Mouse (Mus musculus): Measurements from ENCODE around the gene Ltbr. TPM values are rescaled to one million over a fixed set of nuclear protein-coding genes. Genes with fewer than 3 reads are reported as not detected.

Ltbr gene
- polyA plus RNA-seq, 1 experiment from 2014 or later: 41.5 TPM

Other genes with a start within 250 kb of the Ltbr start
- gene Lpar5, start 246.0 kb downstream of the Ltbr start, polyA plus RNA-seq (2016; fragmentation: Nextera tagmentation; extraction: Ambion mirVana): 0.14 and 0.18 TPM in 2 replicates
- 104 and 109 TPM in 2 replicates for gene Chd4, start 217.9 kb downstream of the Ltbr start, polyA plus RNA-seq (2016; fragmentation: Nextera tagmentation; extraction: Ambion mirVana)
- gene Nop2, start 182.0 kb downstream of the Ltbr start, polyA plus RNA-seq (2016; fragmentation: Nextera tagmentation; extraction: Ambion mirVana): 94.6 and 119 TPM in 2 replicates
- gene Iffo1, start 168.6 kb downstream of the Ltbr start, polyA plus RNA-seq (2016; fragmentation: Nextera tagmentation; extraction: Ambion mirVana): 10.9 and 15.5 TPM in 2 replicates
- gene Gapdh, start 147.4 kb downstream of the Ltbr start, polyA plus RNA-seq (2016; fragmentation: Nextera tagmentation; extraction: Ambion mirVana): 2,585 and 3,112 TPM in 2 replicates
- 285 and 288 TPM in 2 replicates for gene Ncapd2, start 122.2 kb downstream of the Ltbr start, polyA plus RNA-seq (2016; fragmentation: Nextera tagmentation; extraction: Ambion mirVana)
- gene Mrpl51, start 122.1 kb downstream of the Ltbr start, polyA plus RNA-seq (2016; fragmentation: Nextera tagmentation; extraction: Ambion mirVana): 213 and 231 TPM in 2 replicates
- gene Vamp1, start 98.3 kb downstream of the Ltbr start, polyA plus RNA-seq (2016; fragmentation: Nextera tagmentation; extraction: Ambion mirVana): 3.2 and 3.9 TPM in 2 replicates
- 1.0 and 1.8 TPM in 2 replicates for gene Tapbpl, start 82.0 kb downstream of the Ltbr start, polyA plus RNA-seq (2016; fragmentation: Nextera tagmentation; extraction: Ambion mirVana)
- 0.84 and 1.6 TPM in 2 replicates for gene Cd27, start 76.9 kb downstream of the Ltbr start, polyA plus RNA-seq (2016; fragmentation: Nextera tagmentation; extraction: Ambion mirVana)
- gene Tuba3a, start 27.8 kb downstream of the Ltbr start, polyA plus RNA-seq (2016; fragmentation: Nextera tagmentation; extraction: Ambion mirVana): 0.10 and 0.21 TPM in 2 replicates
- 1.0 and 1.6 TPM in 2 replicates for gene Scnn1a, start 6.8 kb upstream of the Ltbr start, polyA plus RNA-seq (2016; fragmentation: Nextera tagmentation; extraction: Ambion mirVana)
- 41.8 and 43.6 TPM in 2 replicates for gene Tnfrsf1a, start 35.5 kb upstream of the Ltbr start, polyA plus RNA-seq (2016; fragmentation: Nextera tagmentation; extraction: Ambion mirVana)
- 0.26 and 0.33 TPM in 2 replicates for gene Plekhg6, start 66.9 kb upstream of the Ltbr start, polyA plus RNA-seq (2016; fragmentation: Nextera tagmentation; extraction: Ambion mirVana)
- 22.5 and 33.2 TPM in 2 replicates for gene Cd9, start 180.9 kb upstream of the Ltbr start, polyA plus RNA-seq (2016; fragmentation: Nextera tagmentation; extraction: Ambion mirVana)
- gene Vwf, start 232.9 kb upstream of the Ltbr start, polyA plus RNA-seq (2016; fragmentation: Nextera tagmentation; extraction: Ambion mirVana): 4.5 and 5.3 TPM in 2 replicates

Data from limb, embryonic 10.5 days (tissue).